Mouse (Mus musculus) urinary bladder, postnatal 14 days (tissue): Measurements from ENCODE around the gene Acss3.

Experiments
- DNase-seq: peaks from one replicate; pipeline ENCODE4 v3.0.0; 2021; ENCODE audit warnings: low spot score

Acss3 gene

GRCm38 (mm10) chr10:107011142-107011541 is 112.3 kb downstream of the Acss3 start:
- DNase-seq: no peak

- DNase-seq: no peak
Observed at GRCm38 (mm10) chr10:106998052-106998625, 125.3 kb downstream of the Acss3 start.

- DNase-seq: no peak
Observed at GRCm38 (mm10) chr10:106989478-106989877, 134.0 kb downstream of the Acss3 start.

GRCm38 (mm10) chr10:106975193-106976141 is 148.0 kb downstream of the Acss3 start:
- no peak for DNase-seq

GRCm38 (mm10) chr10:106959026-106959425 is 164.4 kb downstream of the Acss3 start:
- DNase-seq: no peak

GRCm38 (mm10) chr10:106941380-106941779 is 182.1 kb downstream of the Acss3 start:
- no peak for DNase-seq

- DNase-seq: no peak
Observed at GRCm38 (mm10) chr10:106939441-106939840, 184.0 kb downstream of the Acss3 start.

GRCm38 (mm10) chr10:106938851-106939250 is 184.6 kb downstream of the Acss3 start:
- DNase-seq: no peak

GRCm38 (mm10) chr10:106936996-106937395 is 186.5 kb downstream of the Acss3 start:
- DNase-seq: no peak

GRCm38 (mm10) chr10:106932571-106933073 is 190.8 kb downstream of the Acss3 start:
- DNase-seq: no peak

GRCm38 (mm10) chr10:106928576-106929332 is 194.7 kb downstream of the Acss3 start:
- no peak for DNase-seq

GRCm38 (mm10) chr10:106924798-106925197 is 198.7 kb downstream of the Acss3 start:
- DNase-seq: no peak

GRCm38 (mm10) chr10:106924334-106924733 is 199.1 kb downstream of the Acss3 start:
- no peak for DNase-seq

- DNase-seq: no peak
Observed at GRCm38 (mm10) chr10:106914822-106915221, 208.6 kb downstream of the Acss3 start.

GRCm38 (mm10) chr10:106914275-106914674 is 209.2 kb downstream of the Acss3 start:
- DNase-seq: no peak

- no peak for DNase-seq
Observed at GRCm38 (mm10) chr10:106913032-106913431, 210.4 kb downstream of the Acss3 start.

GRCm38 (mm10) chr10:106910108-106910507 is 213.4 kb downstream of the Acss3 start:
- DNase-seq: no peak

- DNase-seq: no peak
Observed at GRCm38 (mm10) chr10:106896351-106896750, 227.1 kb downstream of the Acss3 start.
